Mouse (Mus musculus) v-Abl transformed pro-B cells (cell line): ENCODE data around the gene Als2.

Source experiments
- in situ Hi-C, 2 experiments: fragments of 400-800 bp; cut with MboI; formaldehyde crosslinking; loops; one replicate each; pipeline ENCODE4 v1.15.1; 2025; ENCODE audit not compliant: unreplicated experiment in 2 of 2

Als2 gene

DNA sequence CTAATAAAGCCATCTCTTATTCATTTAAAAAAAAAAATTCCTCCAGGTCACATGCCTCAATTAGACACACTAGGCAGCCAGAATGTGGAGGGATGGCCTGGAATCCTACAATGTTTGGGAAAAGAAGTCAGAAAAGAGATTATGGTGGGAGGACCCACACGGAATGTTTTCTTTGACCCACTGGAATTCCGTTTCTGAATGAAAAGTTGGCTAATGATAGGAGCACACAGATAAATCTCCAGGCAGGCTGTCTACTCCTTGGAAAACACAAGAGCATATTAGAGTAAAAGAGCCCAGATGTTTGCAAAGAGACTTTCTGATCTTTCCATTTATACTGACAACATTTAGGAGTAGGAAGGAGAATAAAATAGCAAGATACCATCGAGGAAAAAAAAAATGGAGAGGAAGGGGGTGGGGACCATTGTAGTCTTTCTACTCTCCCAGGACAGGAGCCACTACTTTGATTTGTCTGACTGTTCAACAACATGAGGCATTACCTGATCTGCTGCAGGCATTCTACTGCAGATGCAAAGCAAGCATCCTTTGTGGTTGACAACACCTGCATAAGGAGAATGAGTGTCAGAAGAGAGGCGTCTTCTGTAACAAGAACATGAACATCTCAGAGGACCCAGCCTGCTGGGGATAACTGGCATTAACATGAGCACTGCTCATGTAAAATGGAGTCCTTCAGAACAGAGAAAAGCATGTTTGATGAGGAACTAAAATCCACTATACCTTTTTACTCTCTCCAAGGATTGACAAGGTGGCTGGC lies 69.2 kb downstream of the Als2 start:
- in situ Hi-C loops = no loop called here

DNA sequence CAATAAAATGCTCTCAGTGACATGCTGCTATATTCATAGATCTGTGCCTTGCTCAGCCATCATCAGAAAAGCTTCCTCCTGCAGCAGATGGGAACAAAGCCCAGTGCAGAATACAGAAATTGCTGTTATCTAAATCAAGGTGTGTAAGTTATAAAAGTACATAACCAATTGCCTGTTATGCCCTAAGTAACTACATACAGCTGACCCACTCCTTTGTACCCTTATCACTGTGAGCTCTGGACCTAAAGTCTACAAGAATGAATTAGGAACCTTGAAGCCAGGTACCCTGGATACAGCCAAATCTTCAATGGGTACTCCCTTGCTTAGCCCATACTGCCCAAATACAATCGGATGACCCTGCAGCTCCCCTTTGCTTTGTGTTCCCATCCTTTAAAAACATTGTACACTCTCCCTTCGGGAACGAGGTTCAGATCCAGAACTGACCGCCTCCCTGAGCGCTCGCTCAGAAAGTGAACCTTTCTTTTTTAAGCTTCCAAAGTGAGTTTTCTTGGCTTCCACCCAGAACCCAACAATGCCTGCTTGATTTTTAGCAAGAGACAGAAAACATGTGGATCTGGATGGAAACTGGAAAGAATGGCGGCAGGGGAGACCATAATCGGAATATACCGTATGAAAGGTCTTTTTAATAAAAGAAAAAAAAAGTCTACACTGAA lies 70.7 kb downstream of the Als2 start:
- in situ Hi-C loops = no loop called here

DNA sequence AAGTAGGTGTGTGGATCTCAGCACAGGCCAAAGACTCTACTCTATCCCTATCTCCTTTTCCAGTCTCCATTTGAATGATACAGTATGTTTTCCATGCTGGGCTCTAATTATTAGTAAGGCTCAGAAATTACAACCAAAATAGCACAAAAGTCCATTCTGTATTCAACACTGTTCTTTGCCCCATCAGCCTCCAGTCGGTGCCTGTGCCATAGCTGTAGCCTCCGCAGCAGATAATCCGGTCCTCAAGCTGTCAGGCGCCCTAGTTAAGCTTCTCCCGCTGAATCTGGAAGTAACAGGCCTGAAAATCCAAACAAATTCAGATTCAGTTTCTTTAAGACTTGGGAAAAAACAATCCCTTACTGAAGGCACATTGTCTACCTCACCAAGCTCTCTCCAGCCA lies 73.1 kb downstream of the Als2 start:
- in situ Hi-C loops = no loop called here

DNA sequence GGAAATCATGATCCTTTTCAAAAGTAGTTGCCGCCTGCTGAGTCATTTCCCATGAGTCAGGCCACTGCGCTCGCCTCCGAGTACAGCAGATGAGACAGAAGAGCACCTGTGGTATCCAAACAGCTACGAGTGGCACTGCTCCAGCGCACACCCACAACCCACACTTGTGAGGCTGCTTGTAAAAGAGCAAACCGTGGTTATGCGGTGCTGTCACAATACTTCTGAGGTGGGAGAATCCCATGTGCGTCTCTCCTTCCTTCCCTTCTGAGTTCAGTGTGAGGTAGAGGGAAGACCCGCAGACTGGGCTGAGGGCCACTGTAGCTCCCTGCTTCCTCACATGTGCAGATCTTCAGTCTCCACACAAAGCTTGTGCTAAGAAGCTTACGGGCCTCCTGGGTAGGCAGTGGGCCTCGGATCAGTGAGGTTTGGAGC lies 74.0 kb downstream of the Als2 start, which contains the start of gene Mpp4:
TSS of gene Mpp4 (minus strand) at position 360 of the 432 bp plus-strand sequence.
- in situ Hi-C loops = no loop called here

DNA sequence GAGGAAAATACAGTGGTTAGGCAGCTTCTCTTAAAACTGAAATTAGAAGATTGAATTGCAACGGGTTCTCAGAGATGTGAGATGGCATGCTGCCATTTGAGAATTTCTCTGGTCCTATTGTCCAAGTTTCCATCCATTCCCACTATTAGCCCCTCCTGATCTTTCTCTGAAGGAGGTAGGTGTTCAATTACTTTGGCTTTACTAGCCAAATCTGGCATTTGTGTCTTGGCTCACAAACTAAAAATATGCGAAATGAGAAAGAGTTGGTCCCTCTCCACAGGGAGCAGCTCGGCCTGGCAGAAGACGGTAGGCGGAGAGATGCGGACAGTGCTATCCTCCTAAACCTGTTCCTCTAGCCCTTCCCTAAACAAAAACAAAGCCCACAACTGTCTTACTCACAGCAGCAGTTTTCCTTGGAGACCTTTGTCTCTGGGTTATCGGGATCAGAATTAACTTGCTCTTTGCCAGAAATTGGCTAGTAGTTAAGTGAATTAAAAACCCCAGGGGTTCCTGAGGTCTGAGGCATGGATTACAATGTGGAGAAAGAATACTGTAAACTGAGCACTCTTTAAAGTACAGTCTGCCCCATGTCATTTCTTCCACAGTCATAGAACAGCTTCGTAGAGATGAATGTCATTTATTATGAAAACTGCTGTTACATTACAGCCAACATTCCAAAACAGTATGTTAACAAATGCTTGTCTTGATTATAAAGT lies 74.6 kb downstream of the Als2 start:
- in situ Hi-C loops = no loop called here

DNA sequence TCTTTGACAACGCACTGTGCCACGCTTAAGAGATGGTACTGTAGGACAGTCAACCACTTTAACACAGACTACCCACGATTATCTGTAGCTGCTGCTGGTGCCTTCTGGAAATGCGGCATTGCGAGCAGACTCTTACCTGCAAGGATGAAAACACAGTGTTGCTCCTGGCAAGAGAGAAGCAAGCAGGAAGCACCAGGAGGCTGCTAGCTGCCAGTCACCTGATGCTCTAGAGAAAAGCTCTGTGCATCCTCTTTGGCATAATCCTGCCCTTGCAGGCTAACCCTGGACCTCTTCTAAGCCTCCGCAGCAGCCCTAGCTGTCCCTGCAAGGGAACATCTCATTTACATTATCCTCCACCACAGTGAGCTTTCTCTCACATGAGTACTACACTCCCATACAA lies 75.6 kb downstream of the Als2 start:
- in situ Hi-C loops = no loop called here

DNA sequence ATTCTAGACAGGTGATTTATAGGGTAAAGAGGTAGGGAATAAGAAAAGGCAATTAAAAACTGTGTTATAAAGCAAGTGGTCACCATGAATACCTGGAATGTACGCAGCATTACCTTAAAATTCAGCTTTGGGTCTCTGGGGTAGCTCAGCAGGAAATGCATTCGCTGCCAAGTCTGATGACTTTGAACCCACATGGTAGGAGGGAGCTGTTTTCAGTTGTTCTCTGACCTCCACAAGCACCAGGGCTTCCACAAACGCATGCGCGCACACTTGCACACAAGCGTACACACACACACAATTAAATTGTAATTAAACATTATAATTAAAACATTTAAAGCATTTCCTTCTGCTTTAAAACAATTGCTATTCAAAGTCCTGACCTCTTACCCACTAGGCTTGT lies 76.2 kb downstream of the Als2 start:
- in situ Hi-C loops = no loop called here

DNA sequence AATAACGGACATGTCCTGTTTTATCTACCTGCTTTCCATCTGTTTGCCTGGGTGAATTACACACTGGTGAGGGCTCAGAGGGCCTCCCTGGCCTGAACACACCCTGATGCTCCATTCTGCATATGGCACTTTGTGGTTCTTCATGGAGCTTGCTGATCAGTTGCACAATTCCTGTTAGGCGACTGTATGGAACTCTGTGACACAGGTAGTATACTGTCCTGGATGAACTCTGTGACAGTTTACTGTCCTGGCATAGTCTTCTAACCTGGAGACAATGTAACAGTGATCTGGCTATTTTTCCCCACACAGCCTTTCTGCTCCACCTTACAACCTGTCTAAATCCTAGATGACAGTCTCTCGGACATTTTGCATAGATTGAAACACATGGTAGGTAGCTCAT lies 77.9 kb downstream of the Als2 start:
- in situ Hi-C loops = no loop called here

DNA sequence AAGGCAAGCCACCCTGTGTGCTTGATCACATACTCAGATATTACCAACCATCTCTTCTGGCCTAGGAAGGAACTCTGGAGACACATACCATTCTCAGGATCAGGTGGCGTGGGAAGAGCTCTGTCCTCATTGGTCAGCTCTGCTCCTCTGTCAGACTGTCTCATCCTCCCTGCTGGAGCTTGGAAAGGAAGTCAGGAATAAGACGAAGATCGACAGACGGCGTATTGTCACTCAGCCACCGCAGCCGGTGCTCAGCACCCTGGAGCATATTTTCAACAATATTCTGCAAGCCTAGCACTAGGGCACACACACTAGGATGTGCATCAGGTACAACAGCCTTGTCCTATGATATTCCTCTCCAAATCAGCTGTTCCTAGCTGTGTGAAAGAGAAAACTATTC lies 78.5 kb downstream of the Als2 start:
- in situ Hi-C loops = no loop called here

DNA sequence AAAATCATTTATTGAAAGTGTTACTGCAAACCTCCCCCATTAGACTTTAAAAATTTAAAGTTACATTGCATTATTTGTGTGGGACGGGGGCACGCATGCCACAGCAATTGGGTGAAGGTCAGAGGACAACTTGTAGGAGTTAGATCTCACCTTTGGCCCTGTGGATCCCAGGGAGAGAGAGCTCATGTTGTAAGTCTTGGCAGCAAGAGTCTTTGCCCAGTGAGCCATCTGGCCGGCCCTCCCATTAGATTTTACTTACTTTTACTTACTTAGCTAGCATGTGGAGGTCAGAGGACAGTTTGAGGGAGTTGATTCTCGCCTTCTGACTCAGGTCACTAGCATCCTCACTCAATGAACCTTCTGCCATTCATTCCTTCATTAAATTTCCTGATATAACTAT lies 79.2 kb downstream of the Als2 start:
- in situ Hi-C loops = no loop called here

DNA sequence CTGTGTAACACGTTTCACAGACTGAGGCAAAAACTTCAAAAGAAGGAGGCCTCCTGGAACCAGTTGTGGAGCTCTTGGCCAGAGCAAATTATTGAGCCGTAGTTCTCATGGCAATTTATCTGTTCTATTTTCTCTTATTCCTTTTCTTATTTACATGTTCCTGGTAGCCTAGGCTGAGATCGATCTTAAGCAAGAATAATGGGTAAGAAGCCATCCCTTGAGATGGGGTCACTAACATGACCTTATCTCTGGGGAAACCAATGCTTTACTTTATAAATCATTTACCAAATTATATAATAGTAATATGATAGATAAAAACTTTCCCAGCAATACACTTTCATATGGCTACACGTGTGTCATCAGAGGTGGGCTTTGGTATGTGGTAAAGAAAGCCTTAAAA lies 84.7 kb downstream of the Als2 start:
- in situ Hi-C loops = loop anchor here in 1 of 2 experiments (5.0 kb wide), 1 partner anchor 465 kb away; no protein-coding TSS in a partner anchor

DNA sequence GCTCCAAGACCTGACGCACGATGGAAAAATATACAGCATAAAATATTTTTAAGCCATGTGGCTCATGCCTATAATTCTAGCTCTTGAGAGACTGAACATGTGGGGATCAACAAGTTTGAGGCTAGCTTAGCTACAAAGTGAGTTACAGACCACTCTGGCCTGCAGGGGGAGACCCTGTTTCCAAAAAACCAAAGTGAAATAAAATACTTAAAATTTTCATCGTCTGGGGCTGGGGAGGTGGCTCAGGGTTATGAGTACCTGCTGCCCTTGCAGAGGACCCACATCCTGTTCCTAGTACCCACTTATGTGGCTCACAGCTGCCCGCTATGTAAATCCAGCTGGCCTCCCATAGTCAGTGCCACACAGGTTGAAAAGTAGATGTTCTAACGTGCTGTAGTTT lies 86.5 kb downstream of the Als2 start:
- in situ Hi-C loops = loop anchor here in 1 of 2 experiments (5.0 kb wide), 1 partner anchor 467 kb away; no protein-coding TSS in a partner anchor

DNA sequence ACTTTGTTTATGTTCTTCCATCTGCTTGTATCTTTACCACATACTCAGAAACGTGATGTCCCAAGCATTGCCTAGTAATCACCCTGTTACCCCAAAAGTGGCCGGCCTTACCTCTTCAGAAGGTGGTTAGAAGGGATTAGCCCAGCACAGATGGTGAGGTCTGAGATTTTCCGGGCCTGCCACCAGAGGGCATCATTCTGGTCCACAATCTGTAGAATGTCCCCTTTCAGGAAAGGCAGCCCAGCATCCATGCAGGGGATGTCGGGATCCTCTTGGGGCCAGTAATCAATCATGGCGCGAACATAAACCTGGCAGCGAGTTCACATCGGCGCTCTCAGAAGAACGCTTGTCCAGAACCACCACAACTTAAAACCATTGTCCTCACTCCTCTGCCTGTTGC lies 92.5 kb downstream of the Als2 start:
- in situ Hi-C loops = loop anchor here (5.0 to 10.0 kb wide), 5 partner anchors 90 to 382 kb away; partner anchors contain the start of gene Als2 (in 1 of the 2)

DNA sequence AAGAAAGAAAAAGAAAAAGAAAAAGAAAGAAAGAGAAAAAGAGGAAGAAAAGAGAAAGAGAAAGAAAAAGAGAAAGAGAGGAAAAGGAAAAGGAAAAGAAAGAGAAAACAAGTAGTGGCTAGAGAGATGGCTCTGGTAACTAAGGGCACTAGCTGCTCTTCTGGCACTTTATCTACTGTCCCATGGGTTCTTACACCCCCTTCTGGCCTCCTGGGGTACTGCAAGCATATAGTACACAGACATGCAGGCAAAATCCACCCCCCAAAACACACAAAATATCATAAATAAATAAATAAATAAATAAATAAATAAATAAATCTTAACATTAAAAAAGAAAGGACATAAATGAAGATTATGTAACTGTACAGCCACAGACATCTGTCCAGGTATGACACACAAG lies 94.2 kb downstream of the Als2 start:
- in situ Hi-C loops = loop anchor here (5.0 to 10.0 kb wide), 5 partner anchors 92 to 381 kb away; partner anchors contain the start of gene Als2 (in 1 of the 2)

DNA sequence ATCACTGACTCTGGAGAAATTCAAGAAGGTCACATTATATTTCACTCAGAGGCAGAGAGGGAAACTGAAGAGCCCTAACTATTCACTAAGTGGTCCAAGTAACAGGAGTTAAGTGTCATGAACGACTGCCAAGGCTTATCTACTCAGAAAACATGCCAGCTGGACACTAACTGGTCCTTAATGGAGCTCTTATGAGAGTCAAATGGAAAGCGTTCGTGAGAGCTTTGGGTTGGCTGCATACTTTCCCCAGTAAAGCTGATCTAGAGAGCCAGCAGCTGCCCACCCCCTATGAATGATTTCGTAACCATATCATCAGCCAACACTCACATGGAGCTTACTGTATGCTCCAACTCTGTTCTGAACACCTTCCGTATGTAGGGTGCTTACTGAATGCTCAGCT lies 102.6 kb downstream of the Als2 start:
- in situ Hi-C loops = no loop called here

DNA sequence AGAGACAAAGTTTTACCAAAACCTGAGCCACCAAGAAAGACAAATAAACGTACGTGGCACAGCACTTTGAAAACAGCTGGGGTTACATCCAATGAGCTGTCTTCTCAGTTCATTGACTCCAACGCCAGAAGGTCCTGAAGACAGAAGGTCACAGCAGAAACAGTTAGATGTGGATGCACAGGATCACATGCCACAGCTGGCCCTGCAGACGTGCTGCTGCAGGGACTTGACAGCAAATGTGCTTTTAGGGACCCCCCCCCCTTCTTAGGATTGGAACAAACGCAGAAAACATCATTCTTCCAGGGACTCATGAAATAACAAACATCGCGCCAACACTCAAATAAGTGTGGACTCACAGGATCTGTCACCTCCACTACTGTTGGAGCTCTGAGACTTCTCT lies 108.2 kb downstream of the Als2 start:
- in situ Hi-C loops = no loop called here

DNA sequence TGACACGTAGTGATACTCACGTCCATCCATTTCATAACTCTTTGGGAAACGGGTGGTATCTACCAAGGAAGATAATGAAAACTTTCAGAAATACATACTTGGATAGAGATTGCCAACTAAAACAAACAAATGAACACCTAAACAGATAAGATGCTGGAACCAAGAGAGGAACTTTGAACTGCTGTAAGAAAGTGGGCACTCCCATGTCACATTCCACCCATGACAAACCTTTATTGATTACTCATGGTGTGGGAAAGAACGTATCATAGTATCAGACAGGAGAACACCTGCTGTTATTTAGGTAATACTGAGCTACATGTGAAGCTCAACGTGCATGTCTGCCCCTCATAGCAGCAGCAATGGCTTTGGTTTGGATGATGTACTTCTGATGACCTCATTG lies 111.5 kb downstream of the Als2 start:
- in situ Hi-C loops = no loop called here

DNA sequence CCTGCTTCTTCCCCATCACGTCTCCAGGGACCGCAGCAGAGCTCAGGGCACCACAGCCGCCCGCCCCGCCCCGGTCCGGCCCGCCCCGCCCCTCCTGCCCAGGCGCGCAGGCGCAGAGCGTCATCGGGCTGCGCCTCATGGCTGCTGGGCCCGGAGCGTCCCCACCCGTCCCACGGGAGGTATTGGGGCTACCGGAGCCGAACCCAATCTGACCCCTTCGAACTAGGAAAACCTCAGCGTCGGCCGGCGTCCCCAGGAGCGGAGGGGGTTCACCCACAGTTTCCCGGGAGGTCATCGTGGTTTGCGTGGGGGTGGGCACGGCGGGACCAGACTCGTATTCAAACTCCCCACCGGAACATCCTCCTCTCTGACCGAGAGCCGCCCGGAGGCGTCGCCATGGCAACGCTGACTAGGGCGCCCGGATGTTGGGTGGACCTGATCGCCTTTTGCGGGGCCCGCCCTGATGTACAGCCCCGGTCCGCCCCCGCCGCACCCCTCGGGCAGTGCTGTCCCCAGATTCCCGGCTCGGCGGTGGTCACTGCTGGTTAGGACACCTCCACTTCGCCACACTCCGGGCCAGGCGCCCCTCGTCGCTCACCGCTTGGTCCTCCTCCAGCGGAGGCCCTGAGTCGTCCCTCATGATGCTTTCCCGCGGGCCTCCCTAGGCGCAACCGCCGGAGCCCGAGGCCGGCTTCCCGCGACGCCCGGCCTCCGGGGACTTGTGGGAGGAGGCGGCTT lies 117.1 kb downstream of the Als2 start, which contains the start of gene Tmem237:
TSS of gene Tmem237 (minus strand) at position 689 of the 738 bp plus-strand sequence.
- in situ Hi-C loops = no loop called here
